Mouse (Mus musculus): ENCODE measurements around the gene Nr4a1. TPM values are rescaled to one million over a fixed set of nuclear protein-coding genes. Genes with fewer than 3 reads are reported as not detected.

Gene Nr4a1
- polyA plus RNA-seq, 1 experiment: 9.3 TPM

GRCm38 (mm10) chr15:101232607-101233006 lies 21.5 kb upstream of the Nr4a1 start:
- 53% methylated on average over 4 of the region's 4 CpGs for WGBS
- DNase-seq (ENCODE audit: low read depth, low spot score): no peak

- no peak for DNase-seq (ENCODE audit: low read depth, low spot score)
Measured at GRCm38 (mm10) chr15:101233183-101233582, 20.9 kb upstream of the Nr4a1 start.

GRCm38 (mm10) chr15:101233641-101234275 lies 20.3 kb upstream of the Nr4a1 start:
- peak; percentile 82 for DNase-seq (ENCODE audit: low read depth, low spot score)
- WGBS: 18% methylated on average over 11 of the region's 11 CpGs

More at GRCm38 (mm10) chr15:101233183-101233582, 20.9 kb upstream of the Nr4a1 start:
- 32% methylated on average over 3 of the region's 3 CpGs for WGBS

- 26% methylated on average over 10 of the region's 10 CpGs for WGBS
- no peak for DNase-seq (ENCODE audit: low read depth, low spot score)
Measured at GRCm38 (mm10) chr15:101234611-101235341, 19.3 kb upstream of the Nr4a1 start.

- 13% methylated on average over 5 of the region's 5 CpGs for WGBS
- no peak for DNase-seq (ENCODE audit: low read depth, low spot score)
Measured at GRCm38 (mm10) chr15:101235342-101235698, 18.7 kb upstream of the Nr4a1 start.

GRCm38 (mm10) chr15:101235728-101236327 lies 18.2 kb upstream of the Nr4a1 start:
- DNase-seq (ENCODE audit: low read depth, low spot score): no peak
- WGBS: 22% methylated on average over 12 of the region's 12 CpGs

- 8% methylated on average over 3 of the region's 3 CpGs for WGBS
- DNase-seq (ENCODE audit: low read depth, low spot score): no peak
Measured at GRCm38 (mm10) chr15:101236878-101237277, 17.2 kb upstream of the Nr4a1 start.

- no peak for DNase-seq (ENCODE audit: low read depth, low spot score)
- 4% methylated on average over 28 of the region's 28 CpGs for WGBS
Measured at GRCm38 (mm10) chr15:101238885-101239511, 15.1 kb upstream of the Nr4a1 start.

GRCm38 (mm10) chr15:101239821-101240220 lies 14.2 kb upstream of the Nr4a1 start:
- no peak for DNase-seq (ENCODE audit: low read depth, low spot score)
- 63% methylated on average over 8 of the region's 8 CpGs for WGBS

- no peak for DNase-seq (ENCODE audit: low read depth, low spot score)
Measured at GRCm38 (mm10) chr15:101240799-101241204, 13.3 kb upstream of the Nr4a1 start.

GRCm38 (mm10) chr15:101241236-101241635 lies 12.8 kb upstream of the Nr4a1 start:
- 36% methylated on average over 9 of the region's 9 CpGs for WGBS
- DNase-seq (ENCODE audit: low read depth, low spot score): no peak

More at GRCm38 (mm10) chr15:101240799-101241204, 13.3 kb upstream of the Nr4a1 start:
- under 1% methylated on average over 10 of the region's 10 CpGs for WGBS

GRCm38 (mm10) chr15:101241853-101242252 lies 12.2 kb upstream of the Nr4a1 start:
- 86% methylated on average over 9 of the region's 9 CpGs for WGBS
- DNase-seq (ENCODE audit: low read depth, low spot score): no peak

GRCm38 (mm10) chr15:101242645-101243044 lies 11.4 kb upstream of the Nr4a1 start:
- 20% methylated on average over 8 of the region's 8 CpGs for WGBS
- no peak for DNase-seq (ENCODE audit: low read depth, low spot score)

- DNase-seq (ENCODE audit: low read depth, low spot score): no peak
- 80% methylated on average over 3 of the region's 3 CpGs for WGBS
Measured at GRCm38 (mm10) chr15:101244012-101244411, 10.1 kb upstream of the Nr4a1 start.

GRCm38 (mm10) chr15:101246231-101247154 lies 7.6 kb upstream of the Nr4a1 start:
- 1% methylated on average over 56 of the region's 56 CpGs for WGBS
- DNase-seq (ENCODE audit: low read depth, low spot score): peak; percentile 93

GRCm38 (mm10) chr15:101247155-101247498 lies 6.9 kb upstream of the Nr4a1 start:
- 82% methylated on average over 1 of the region's 1 CpGs for WGBS
- DNase-seq (ENCODE audit: low read depth, low spot score): no peak

- no peak for DNase-seq (ENCODE audit: low read depth, low spot score)
- WGBS: 68% methylated on average over 5 of the region's 5 CpGs
Measured at GRCm38 (mm10) chr15:101248029-101248710, 5.9 kb upstream of the Nr4a1 start.

GRCm38 (mm10) chr15:101250220-101250800 lies 3.8 kb upstream of the Nr4a1 start:
- no peak for DNase-seq (ENCODE audit: low read depth, low spot score)
- WGBS: 71% methylated on average over 9 of the region's 9 CpGs

GRCm38 (mm10) chr15:101251930-101252329 lies 2.1 kb upstream of the Nr4a1 start:
- no peak for DNase-seq (ENCODE audit: low read depth, low spot score)
- WGBS: 88% methylated on average over 5 of the region's 5 CpGs

Measured in large intestine, adult 2 months (tissue).